Mouse (Mus musculus) kidney, adult 2 months (tissue): ENCODE measurements around the gene Zfp609. TPM values are rescaled to one million over a fixed set of nuclear protein-coding genes. Genes with fewer than 3 reads are reported as not detected.

Source experiments
- DNase-seq: peaks from one replicate; pipeline ENCODE4 v3.0.0; 2021
- H3K27ac ChIP-seq: fragments of 200-500 bp; 2 replicates; pipeline ENCODE4 v1.5.1; 2012; ENCODE audit warnings: low read depth, low read length, control low read depth, inconsistent platforms; ENCODE audit not compliant: insufficient read depth
- H3K27me3 ChIP-seq: fragments of 200-500 bp; replicated peaks from 2 replicates; pipeline ENCODE4 v1.6.1; 2012; ENCODE audit warnings: mild to moderate bottlenecking, moderate library complexity, low read length, inconsistent platforms; ENCODE audit not compliant: control insufficient read depth, insufficient read depth
- H3K36me3 ChIP-seq: fragments of 200-500 bp; 2 replicates; pipeline ENCODE4 v1.6.1; 2012; ENCODE audit warnings: mild to moderate bottlenecking, moderate library complexity, low read length, inconsistent platforms; ENCODE audit not compliant: control insufficient read depth, insufficient read depth
- H3K4me1 ChIP-seq: fragments of 200-500 bp; 2 replicates; pipeline ENCODE4 v1.6.1; 2011; ENCODE audit warnings: low read length; ENCODE audit not compliant: control insufficient read depth, insufficient read depth
- H3K4me3 ChIP-seq: fragments of 200-500 bp; 2 replicates; pipeline ENCODE4 v1.5.1; 2011; ENCODE audit warnings: mild to moderate bottlenecking, low read depth, low read length, control low read depth; ENCODE audit not compliant: insufficient read depth
- CTCF ChIP-seq: fragments of 200-500 bp; conservative IDR thresholded peaks from 2 replicates; pipeline ENCODE4 v1.5.1; 2011; ENCODE audit warnings: low read depth, mild to moderate bottlenecking, control low read depth, low read length, moderate library complexity, mixed read lengths; ENCODE audit not compliant: insufficient read depth, insufficient read length
- POLR2A ChIP-seq: fragments of 200-500 bp; IDR thresholded peaks from one replicate; pipeline ENCODE4 v1.6.1; 2011; ENCODE audit warnings: low read depth, low read length, control low read depth
- WGBS: fragments of 180-500 bp; shearing (Covaris S2); methylation state at CpG from one replicate; pipeline ENCODE4 v1.1.7; 2018; 5-methylcytosine and 5-hydroxymethylcytosine counted together
- polyA plus RNA-seq: library from polyadenylated mRNA; depleted of rRNA; stranded (reverse); fragments of >200 nt; gene quantifications from 2 replicates; pipeline ENCODE4 v1.2.3, GENCODE M21; 2012

The Zfp609 gene
- polyA plus RNA-seq, 1 experiment: 9.4 TPM

DNA sequence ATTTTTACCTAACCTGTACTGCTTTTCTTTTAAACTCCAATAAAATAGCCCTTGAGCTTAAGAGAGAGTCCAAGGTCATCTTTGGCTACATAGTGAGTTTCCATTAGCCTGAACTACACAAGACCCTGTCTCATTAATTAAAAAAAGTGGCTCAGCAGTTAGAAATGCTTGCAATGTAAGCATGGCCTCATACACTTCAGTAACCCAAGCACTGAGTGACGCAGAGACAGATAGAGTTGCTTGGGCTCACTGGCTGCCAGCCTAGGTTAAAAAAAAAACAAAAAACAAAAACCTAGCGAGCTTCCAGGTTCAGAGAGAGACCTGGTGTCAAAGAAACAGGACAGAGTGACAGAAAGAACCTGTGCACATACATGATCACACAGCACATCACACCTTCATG lies 14.5 kb downstream of the Zfp609 start:
- 31% methylated on average over 2 of the region's 2 CpGs for WGBS
- DNase-seq: peak; percentile 33
- H3K27ac ChIP-seq: no peak overlapping the region; the same call in 1 of the 2 replicates
- H3K4me3 ChIP-seq: no peak overlapping the region
- H3K4me1 ChIP-seq: peaks cover 6% of the 10 kb centered on the region
- no peaks in the 10 kb centered on the region for H3K36me3 ChIP-seq
- H3K27me3 ChIP-seq: no peaks in the 10 kb centered on the region
- no peak for TF ChIP-seq POLR2A
- TF ChIP-seq CTCF: no peak

DNA sequence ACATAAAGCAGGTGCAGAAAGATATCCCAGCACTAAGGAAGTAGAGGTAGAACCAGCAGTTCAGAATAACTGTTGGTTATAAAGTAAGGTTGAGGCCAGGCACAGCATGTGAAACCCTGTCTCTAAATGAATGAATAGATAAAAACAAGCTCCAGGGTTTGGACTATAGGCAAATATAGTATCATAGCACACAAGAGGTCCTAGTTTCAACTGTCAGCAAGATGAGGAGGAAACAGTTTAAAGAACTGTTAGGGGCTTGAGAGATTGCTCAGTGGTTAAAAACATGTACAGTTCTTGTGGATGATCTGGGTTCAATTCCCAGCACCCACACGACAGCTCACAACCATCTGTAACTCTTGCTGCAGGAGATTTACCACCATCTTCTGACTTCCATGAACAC lies 15.6 kb downstream of the Zfp609 start:
- Histone ChIP-seq H3K4me3 (no peak overlapping the region), H3K4me1 (no peaks in the 10 kb centered on the region; the same call in 1 of the 2 replicates), H3K27ac (no peak overlapping the region), H3K36me3 (no peaks in the 10 kb centered on the region), H3K27me3 (no peaks in the 10 kb centered on the region)
- no peak for DNase-seq
- TF ChIP-seq POLR2A: no peak
- 89% methylated on average over 1 of the region's 1 CpGs for WGBS

DNA sequence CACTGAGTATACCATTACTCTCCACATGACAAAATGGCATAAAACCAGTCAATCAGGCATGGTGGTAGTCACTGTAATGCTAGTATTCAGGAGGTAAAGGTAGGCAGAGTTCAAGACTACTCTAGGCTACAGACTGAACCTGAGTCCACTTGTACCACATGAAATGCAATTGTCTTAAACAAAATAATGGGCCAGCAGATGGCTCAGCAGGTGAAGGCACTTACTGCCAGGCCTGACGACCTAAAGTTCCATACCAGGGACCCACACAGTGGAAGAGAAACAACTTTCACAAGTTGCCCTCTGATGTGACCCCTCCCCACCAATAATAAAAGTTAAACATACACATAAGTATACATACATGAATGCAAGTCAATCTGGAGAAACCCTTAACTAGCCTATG lies 19.5 kb downstream of the Zfp609 start:
- no peak for TF ChIP-seq CTCF
- no peak for TF ChIP-seq POLR2A
- H3K27me3 ChIP-seq: no peaks in the 10 kb centered on the region
- H3K27ac ChIP-seq: no peak overlapping the region
- no peaks in the 10 kb centered on the region for H3K36me3 ChIP-seq
- H3K4me3 ChIP-seq: no peak overlapping the region
- no peak for DNase-seq
- H3K4me1 ChIP-seq: no peaks in the 10 kb centered on the region; the same call in 1 of the 2 replicates
- 92% methylated on average over 1 of the region's 1 CpGs for WGBS

DNA sequence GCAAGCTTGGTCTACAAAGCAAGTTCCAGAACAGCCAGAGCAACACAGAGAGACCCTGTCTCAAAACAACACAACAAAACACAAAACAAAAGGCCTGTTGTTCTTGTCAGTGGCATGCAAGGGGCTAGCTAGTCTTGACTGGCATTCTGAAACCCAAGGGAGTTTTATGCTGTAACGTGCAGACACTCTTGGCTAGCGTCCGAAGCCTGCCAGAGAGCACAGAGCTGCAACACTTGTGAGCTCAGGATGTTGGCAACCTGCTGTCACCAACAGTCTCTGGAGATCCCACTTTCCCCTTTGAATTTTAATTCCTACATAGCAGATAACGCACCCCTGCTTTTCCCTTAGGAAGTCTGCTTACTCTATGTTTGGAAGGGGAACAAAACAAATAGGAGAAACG lies 20.1 kb downstream of the Zfp609 start:
- TF ChIP-seq CTCF (no peak), POLR2A (no peak)
- WGBS: 55% methylated on average over 5 of the region's 5 CpGs
- Histone ChIP-seq H3K27ac (no peak overlapping the region), H3K36me3 (no peaks in the 10 kb centered on the region), H3K4me1 (no peaks in the 10 kb centered on the region), H3K27me3 (no peaks in the 10 kb centered on the region), H3K4me3 (no peak overlapping the region)
- no peak for DNase-seq

DNA sequence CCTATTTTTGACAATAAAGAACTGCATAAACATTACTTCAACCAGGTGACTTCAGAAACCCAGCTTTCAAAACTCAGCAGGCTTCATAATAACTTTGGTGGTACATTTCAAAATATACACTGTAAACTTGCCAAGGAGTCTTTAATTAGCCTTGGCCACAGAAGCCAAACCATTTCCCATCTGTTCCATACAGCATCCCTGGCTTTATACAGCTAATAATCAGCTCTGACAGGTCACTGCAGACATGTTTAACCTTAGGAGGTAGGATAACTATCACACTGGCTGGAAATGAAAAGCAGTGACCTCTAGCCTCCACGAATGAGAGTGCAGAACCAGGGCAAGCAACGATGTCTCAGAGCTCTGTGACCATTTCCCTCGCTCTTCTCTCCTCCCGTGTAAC lies 27.6 kb downstream of the Zfp609 start:
- no peak overlapping the region for H3K4me3 ChIP-seq
- no peak overlapping the region for H3K27ac ChIP-seq
- H3K4me1 ChIP-seq: no peaks in the 10 kb centered on the region
- 49% methylated on average over 4 of the region's 4 CpGs for WGBS
- TF ChIP-seq CTCF (no peak), POLR2A (no peak)
- no peak for DNase-seq
- H3K27me3 ChIP-seq: no peaks in the 10 kb centered on the region
- H3K36me3 ChIP-seq: no peaks in the 10 kb centered on the region

DNA sequence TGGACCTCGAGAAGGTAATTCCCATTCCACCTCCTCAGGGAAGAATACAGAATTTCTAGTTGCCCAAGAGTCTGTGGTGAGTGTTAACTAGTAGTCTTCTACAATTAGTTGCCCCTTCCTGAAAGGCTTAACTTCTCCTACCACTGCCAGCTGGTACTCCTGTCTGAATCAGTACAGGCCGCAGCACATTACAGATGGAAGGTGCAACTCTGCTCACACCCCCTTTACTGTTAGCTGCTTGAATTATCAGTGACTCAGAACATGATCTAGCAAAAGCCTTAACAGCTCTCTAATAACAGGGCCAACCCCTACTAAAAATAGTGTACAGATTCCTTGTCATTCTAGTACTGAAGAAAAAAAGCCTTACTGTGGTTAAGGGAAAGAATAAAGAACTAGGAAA lies 31.7 kb downstream of the Zfp609 start:
- 0 out of 2 replicates have a peak, but pooled peaks cover 7% of the 10 kb centered on the region for H3K4me1 ChIP-seq
- no peaks in the 10 kb centered on the region for H3K36me3 ChIP-seq
- H3K4me3 ChIP-seq: no peak overlapping the region
- TF ChIP-seq POLR2A: no peak
- no peak for TF ChIP-seq CTCF
- no peaks in the 10 kb centered on the region for H3K27me3 ChIP-seq
- no peak for DNase-seq
- 78% methylated on average over 2 of the region's 2 CpGs for WGBS
- no peak overlapping the region for H3K27ac ChIP-seq

DNA sequence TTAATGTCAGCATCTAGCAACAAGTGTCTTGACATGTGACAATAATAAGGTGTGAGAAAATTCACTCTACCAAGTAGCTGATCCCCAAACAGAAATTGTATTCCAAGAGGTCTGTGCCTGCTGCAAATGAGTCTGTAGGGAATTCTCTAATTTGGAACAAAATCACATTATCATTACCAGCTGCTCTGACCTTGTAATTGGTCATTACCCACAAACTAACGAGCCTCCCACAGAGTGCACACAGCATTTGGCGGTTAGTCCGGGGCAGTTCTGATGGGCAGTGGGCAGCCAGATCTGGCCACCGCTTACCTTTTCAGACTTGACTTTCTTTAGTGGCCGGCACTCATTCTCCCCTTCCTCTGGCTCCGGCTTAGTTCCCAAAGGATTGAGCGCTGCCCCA lies 33.1 kb downstream of the Zfp609 start:
- no peak for TF ChIP-seq CTCF
- no peak for TF ChIP-seq POLR2A
- H3K4me3 ChIP-seq: no peak overlapping the region
- peak; percentile 36 for DNase-seq
- H3K27me3 ChIP-seq: no peaks in the 10 kb centered on the region
- no peak overlapping the region for H3K27ac ChIP-seq
- H3K36me3 ChIP-seq: no peaks in the 10 kb centered on the region
- H3K4me1 ChIP-seq: 0 out of 2 replicates have a peak, but pooled peaks cover 9% of the 10 kb centered on the region
- 72% methylated on average over 7 of the region's 7 CpGs for WGBS

DNA sequence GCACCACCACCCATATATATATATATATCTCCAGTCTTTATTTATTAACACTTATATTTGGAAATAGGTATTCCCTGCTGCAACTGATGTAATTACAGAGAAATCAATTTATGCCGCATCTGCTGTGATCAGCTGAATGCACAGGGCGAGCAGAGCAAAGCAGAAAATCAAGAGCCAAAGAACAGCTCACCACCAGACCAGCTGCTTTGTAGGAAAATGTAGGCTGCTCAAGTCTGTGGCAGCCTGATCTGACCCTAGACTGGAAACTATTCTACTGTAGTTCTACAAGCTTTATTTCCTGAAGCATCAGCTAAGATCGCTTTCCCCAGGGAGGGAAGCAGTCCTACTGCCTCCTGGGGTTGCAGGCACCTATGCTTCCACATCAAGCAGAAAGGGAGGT lies 33.9 kb downstream of the Zfp609 start:
- WGBS: 67% methylated on average over 3 of the region's 3 CpGs
- no peak overlapping the region for H3K4me3 ChIP-seq
- H3K4me1 ChIP-seq: 0 out of 2 replicates have a peak, but pooled peaks cover 9% of the 10 kb centered on the region
- H3K27me3 ChIP-seq: no peaks in the 10 kb centered on the region
- H3K27ac ChIP-seq: no peak overlapping the region
- no peak for DNase-seq
- TF ChIP-seq POLR2A: no peak
- TF ChIP-seq CTCF: no peak
- H3K36me3 ChIP-seq: no peaks in the 10 kb centered on the region
